Mouse (Mus musculus) heart, postnatal 0 days (tissue): ENCODE measurements around the gene Uts2. TPM values are rescaled to one million over a fixed set of nuclear protein-coding genes. Genes with fewer than 3 reads are reported as not detected.

Experiments used
- ATAC-seq: fragments of 200-750 bp; cut with Nextera tagmentation; 2 replicates; pipeline ENCODE4 v1.8.0; 2017; ENCODE audit warnings: low read depth, moderate number of reproducible peaks, moderate library complexity; ENCODE audit not compliant: insufficient read depth
- DNase-seq: peaks from one replicate; pipeline ENCODE4 v3.0.0-alpha.2; 2016; ENCODE audit warnings: low spot score
- H3K27ac ChIP-seq: fragments of 300-500 bp; sonication (generic); 2 replicates; pipeline ENCODE4 v1.5.1; 2014; ENCODE audit warnings: low read depth, mild to moderate bottlenecking
- H3K27me3 ChIP-seq: fragments of 300-500 bp; sonication (generic); 2 replicates; pipeline ENCODE4 v1.6.1; 2014; ENCODE audit warnings: low read length, mixed read lengths; ENCODE audit not compliant: control insufficient read depth, insufficient read depth
- H3K36me3 ChIP-seq: fragments of 300-500 bp; sonication (generic); replicated peaks from 2 replicates; pipeline ENCODE4 v1.6.1; 2014; ENCODE audit warnings: low read length, mixed read lengths; ENCODE audit not compliant: control insufficient read depth, insufficient read depth
- H3K4me1 ChIP-seq: fragments of 300-500 bp; sonication (generic); 2 replicates; pipeline ENCODE4 v1.6.1; 2014; ENCODE audit warnings: antibody characterized with exemption; ENCODE audit not compliant: control insufficient read depth, insufficient read depth
- H3K4me2 ChIP-seq: fragments of 300-500 bp; sonication (generic); 2 replicates; pipeline ENCODE4 v1.6.1; 2014; ENCODE audit warnings: low read depth, mild to moderate bottlenecking, low read length, moderate library complexity
- H3K4me3 ChIP-seq: fragments of 300-500 bp; sonication (generic); 2 replicates; pipeline ENCODE4 v1.5.1; 2014; ENCODE audit warnings: low read depth, low read length
- H3K9ac ChIP-seq: fragments of 300-500 bp; sonication (generic); replicated peaks from 2 replicates; pipeline ENCODE4 v1.6.1; 2014; ENCODE audit warnings: low read depth, low read length, mixed read lengths
- H3K9me3 ChIP-seq: fragments of 300-500 bp; sonication (generic); replicated peaks from 2 replicates; pipeline ENCODE4 v1.6.1; 2016; ENCODE audit warnings: low read length; ENCODE audit not compliant: control insufficient read depth
- CTCF ChIP-seq: IDR thresholded peaks from 2 replicates; pipeline ENCODE4 v1.5.1; 2016; ENCODE audit warnings: antibody characterized with exemption, control low read depth, low read depth
- EP300 ChIP-seq: IDR thresholded peaks from 2 replicates; pipeline ENCODE4 v1.6.1; 2016; ENCODE audit warnings: antibody characterized with exemption, low read depth
- WGBS: fragments of 180-500 bp; shearing (Covaris S2); extraction: QIAGEN DNeasy Blood & Tissue Kit; methylation state at CpG from one replicate; pipeline ENCODE4 v1.1.7; 2014; 5-methylcytosine and 5-hydroxymethylcytosine counted together
- polyA plus RNA-seq: library from polyadenylated mRNA; unstranded; fragments of >200 nt; fragmentation: Nextera tagmentation; extraction: Ambion mirVana; gene quantifications from 2 replicates; pipeline ENCODE4 v1.2.1, GENCODE M21; 2015
- total RNA-seq: library from RNA; depleted of rRNA; stranded (reverse); fragments of >200 nt; gene quantifications from 2 replicates; pipeline ENCODE4 v1.2.3, GENCODE M21; 2014; ENCODE audit warnings: low replicate concordance; rRNA removed

Uts2 gene
- total RNA-seq (not detected in 2 replicates), polyA plus RNA-seq (not detected in 2 replicates)

DNA sequence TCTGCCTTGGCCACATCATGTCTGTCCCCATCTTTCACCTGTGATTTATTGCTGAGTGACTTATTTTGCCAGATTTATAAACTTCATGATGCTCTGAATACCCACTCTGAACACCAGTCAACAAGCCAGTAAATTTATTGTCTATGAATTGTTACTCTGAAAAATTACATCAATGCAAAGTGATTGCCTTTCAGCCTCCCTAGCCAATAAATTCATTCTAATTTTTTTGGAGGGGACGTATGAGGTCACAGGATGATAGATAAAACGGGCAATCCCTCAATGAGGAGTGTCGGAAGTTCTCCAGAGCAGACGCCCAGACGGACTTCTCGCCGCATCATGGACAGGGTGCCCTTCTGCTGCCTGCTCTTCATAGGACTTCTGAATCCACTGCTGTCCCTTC lies at the start of gene Uts2:
Gene Uts2, plus strand, starts transcription at position 301 of the 400 bp plus-strand sequence.
- Histone ChIP-seq H3K9ac (no peak within 1 kb of the TSS), H3K27ac (no peak within 1 kb of the TSS), H3K4me3 (no peak within 1 kb of the TSS), H3K27me3 (no peaks in the 10 kb centered on the region), H3K36me3 (no peaks in the 10 kb centered on the region), H3K4me1 (no peaks in the 10 kb centered on the region), H3K4me2 (no peak within 1 kb of the TSS), H3K9me3 (no peaks in the 10 kb centered on the region)
- TF ChIP-seq EP300: no peak
- no peak for TF ChIP-seq CTCF
- ATAC-seq (no peak), DNase-seq (no peak)
- WGBS: 83% methylated on average over 7 of the region's 7 CpGs

DNA sequence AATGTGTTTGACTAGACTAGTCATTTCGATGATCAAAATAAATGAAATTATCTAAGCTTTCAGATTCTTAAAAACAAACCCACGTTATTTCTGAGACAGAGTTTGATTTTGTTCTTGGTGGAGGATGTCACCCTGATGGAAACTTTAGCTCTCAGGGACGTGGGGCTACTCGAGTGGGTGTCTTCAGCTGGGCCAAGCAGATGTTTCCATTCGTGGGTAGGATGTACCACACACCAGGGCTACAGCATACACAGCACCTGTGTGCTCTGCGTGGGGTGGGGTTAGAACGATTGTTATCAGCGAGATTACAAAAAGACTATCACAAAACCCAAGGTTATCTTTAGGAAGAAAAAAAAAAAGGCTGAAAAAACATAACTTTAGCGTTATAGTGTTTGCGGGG lies 45.9 kb upstream of the Uts2 start:
- Histone ChIP-seq H3K9ac (no peak overlapping the region), H3K36me3 (no peaks in the 10 kb centered on the region), H3K4me1 (no peaks in the 10 kb centered on the region), H3K4me3 (no peak overlapping the region), H3K27me3 (no peaks in the 10 kb centered on the region), H3K27ac (no peak overlapping the region), H3K4me2 (no peak overlapping the region), H3K9me3 (no peaks in the 10 kb centered on the region)
- ATAC-seq (no peak), DNase-seq (no peak)
- WGBS: 66% methylated on average over 10 of the region's 10 CpGs
- no peak for TF ChIP-seq CTCF
- no peak for TF ChIP-seq EP300

DNA sequence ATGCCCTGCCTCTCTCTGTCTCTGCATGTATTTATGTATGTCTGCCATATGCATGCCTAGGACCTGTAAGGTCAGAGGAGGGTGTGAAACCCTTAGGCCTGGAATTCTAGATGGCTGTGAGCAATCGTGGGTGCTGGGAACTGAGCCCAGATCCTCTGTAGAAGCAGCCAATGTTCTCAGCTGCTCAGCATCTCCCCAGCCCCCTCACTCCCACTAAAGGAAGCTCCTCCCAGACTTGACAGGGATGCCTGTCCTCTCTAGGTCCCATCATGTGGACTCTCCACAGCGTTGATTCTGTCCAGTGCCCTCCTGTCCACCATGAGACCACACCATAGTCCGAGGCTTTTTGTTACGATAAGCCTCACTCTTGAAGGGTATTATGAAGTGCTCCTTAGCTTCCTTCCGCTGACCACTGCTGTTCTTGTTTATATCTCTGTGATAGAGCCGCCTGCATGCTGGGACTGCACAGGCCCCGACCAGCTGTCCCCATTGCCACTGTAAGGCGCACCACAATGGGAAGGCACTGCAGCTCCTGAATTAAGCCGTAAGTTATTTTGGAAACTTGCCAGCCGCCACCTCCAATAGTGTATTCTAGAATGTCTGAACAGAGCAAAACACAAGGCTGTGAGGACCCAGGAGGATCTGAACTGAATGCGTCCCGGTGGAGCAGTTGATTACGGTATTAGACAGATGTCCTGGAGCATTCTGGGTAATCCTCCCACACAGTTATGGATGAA lies 40.4 kb upstream of the Uts2 start:
- ATAC-seq: no peak
- Histone ChIP-seq H3K4me2 (no peak overlapping the region), H3K27me3 (no peaks in the 10 kb centered on the region), H3K9me3 (no peaks in the 10 kb centered on the region), H3K4me1 (no peaks in the 10 kb centered on the region), H3K27ac (no peak overlapping the region), H3K36me3 (no peaks in the 10 kb centered on the region), H3K9ac (no peak overlapping the region), H3K4me3 (no peak overlapping the region)
- TF ChIP-seq EP300: no peak
- TF ChIP-seq CTCF: no peak
- WGBS: 60% methylated on average over 13 of the region's 13 CpGs
- DNase-seq: no peak

DNA sequence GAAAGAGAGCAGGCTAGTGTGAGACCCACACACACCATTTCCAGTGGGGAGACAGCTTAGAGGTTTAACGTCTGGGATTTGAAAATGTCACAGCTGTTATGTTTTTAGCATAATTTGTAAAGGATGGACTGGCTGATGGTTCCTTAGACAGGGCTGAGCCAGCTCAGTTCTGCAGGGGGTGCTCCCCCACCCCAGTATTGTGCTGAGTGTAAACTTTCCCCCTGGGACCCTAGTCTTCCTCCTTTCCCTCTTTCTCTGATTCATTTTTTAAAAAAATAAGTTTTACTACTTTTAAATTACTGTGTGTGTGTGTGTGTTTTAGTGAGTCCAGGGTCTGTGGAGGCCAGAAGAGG lies 39.8 kb upstream of the Uts2 start:
- H3K27ac ChIP-seq: no peak overlapping the region
- no peak overlapping the region for H3K9ac ChIP-seq
- DNase-seq (no peak), ATAC-seq (no peak; the same call in 1 of the 2 replicates)
- 48% methylated on average over 1 of the region's 1 CpGs for WGBS
- no peak overlapping the region for H3K4me3 ChIP-seq
- H3K9me3 ChIP-seq: no peaks in the 10 kb centered on the region
- H3K36me3 ChIP-seq: no peaks in the 10 kb centered on the region
- H3K27me3 ChIP-seq: no peaks in the 10 kb centered on the region
- no peaks in the 10 kb centered on the region for H3K4me1 ChIP-seq
- TF ChIP-seq CTCF (no peak), EP300 (no peak)
- H3K4me2 ChIP-seq: no peak overlapping the region

DNA sequence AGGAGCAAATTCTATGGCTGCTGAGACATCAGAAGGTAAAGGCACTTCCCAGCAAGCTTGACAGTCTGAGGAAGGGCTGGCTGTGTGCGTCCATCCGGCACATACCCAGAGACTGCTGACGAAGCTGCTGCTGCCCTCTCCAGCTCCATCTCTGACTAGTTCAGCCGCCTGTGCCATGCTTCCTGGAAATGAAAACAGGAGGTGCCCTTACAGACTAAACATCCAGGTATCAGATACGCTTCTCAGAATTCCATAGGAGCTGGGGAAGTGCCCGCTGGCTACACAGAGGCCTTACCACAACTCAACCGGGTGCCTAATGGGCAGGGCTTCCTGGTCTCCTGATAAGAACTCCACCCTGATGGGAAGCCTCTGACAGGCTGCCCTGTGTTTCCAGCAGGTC lies 38.4 kb upstream of the Uts2 start:
- WGBS: 55% methylated on average over 7 of the region's 7 CpGs
- Histone ChIP-seq H3K27me3 (no peaks in the 10 kb centered on the region), H3K36me3 (no peaks in the 10 kb centered on the region), H3K4me2 (no peak overlapping the region), H3K9me3 (no peaks in the 10 kb centered on the region), H3K9ac (no peak overlapping the region), H3K4me1 (no peaks in the 10 kb centered on the region), H3K4me3 (no peak overlapping the region), H3K27ac (no peak overlapping the region)
- no peak for TF ChIP-seq CTCF
- TF ChIP-seq EP300: no peak
- no peak for ATAC-seq
- DNase-seq: no peak

DNA sequence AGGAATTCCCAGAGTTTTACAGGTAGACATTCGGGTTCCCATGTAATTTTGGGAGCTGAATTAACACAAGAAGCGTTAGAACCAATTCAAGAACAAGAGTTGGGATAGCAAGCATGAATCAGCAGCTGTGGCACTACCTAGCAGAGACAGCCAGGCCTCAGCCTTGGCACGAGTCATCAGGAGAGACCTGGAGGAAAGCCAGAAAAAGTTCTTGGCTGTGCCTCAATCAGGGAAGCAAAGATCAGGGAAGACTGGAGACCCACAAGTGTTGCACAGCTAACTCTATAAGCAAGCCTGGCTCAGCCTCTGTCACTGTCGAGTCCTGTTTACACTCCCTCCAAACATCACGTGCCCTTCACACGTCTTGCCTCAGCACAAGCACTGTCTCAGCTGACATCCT lies 34.7 kb upstream of the Uts2 start:
- H3K4me2 ChIP-seq: no peak overlapping the region
- WGBS: 43% methylated on average over 6 of the region's 6 CpGs
- no peak for DNase-seq

More for the DNA sequence above, 34.7 kb upstream of the Uts2 start:
- TF ChIP-seq EP300: no peak
- TF ChIP-seq CTCF: no peak
- ATAC-seq: no peak
- Histone ChIP-seq H3K9ac (no peak overlapping the region), H3K27ac (no peak overlapping the region), H3K36me3 (no peaks in the 10 kb centered on the region), H3K9me3 (no peaks in the 10 kb centered on the region), H3K4me1 (peaks cover 6% of the 10 kb centered on the region; the same call in 1 of the 2 replicates), H3K4me3 (no peak overlapping the region), H3K27me3 (no peaks in the 10 kb centered on the region)
